Mouse (Mus musculus) intestine, postnatal 0 days (tissue): ENCODE data around the gene Rc3h1. TPM values are rescaled to one million over a fixed set of nuclear protein-coding genes. Genes with fewer than 3 reads are reported as not detected.
"Not testable (repeated sequence)": the region's sequence is repeated elsewhere in the genome, so short reads cannot be mapped to it uniquely, and the experiment has no call there.

Experiments
- ATAC-seq: fragments of 200-750 bp; cut with Nextera tagmentation; 2 replicates; pipeline ENCODE4 v1.8.0; 2017; ENCODE audit warnings: mild to moderate bottlenecking, moderate TSS enrichment, moderate library complexity
- H3K27ac ChIP-seq: fragments of 300-500 bp; sonication (generic); 2 replicates; pipeline ENCODE4 v1.5.1; 2014; ENCODE audit warnings: mild to moderate bottlenecking, low read depth, low read length, moderate library complexity
- H3K27me3 ChIP-seq: fragments of 300-500 bp; sonication (generic); replicated peaks from 2 replicates; pipeline ENCODE4 v1.6.1; 2014; ENCODE audit warnings: low read length, mixed read lengths; ENCODE audit not compliant: control insufficient read depth, insufficient read depth
- H3K36me3 ChIP-seq: fragments of 300-500 bp; sonication (generic); 2 replicates; pipeline ENCODE4 v1.6.1; 2014; ENCODE audit warnings: mild to moderate bottlenecking, moderate library complexity; ENCODE audit not compliant: control insufficient read depth, insufficient read depth
- H3K4me1 ChIP-seq: fragments of 300-500 bp; sonication (generic); replicated peaks from 2 replicates; pipeline ENCODE4 v1.6.1; 2014; ENCODE audit warnings: antibody characterized with exemption, low read length, mixed read lengths; ENCODE audit not compliant: control insufficient read depth, insufficient read depth
- H3K4me2 ChIP-seq: fragments of 300-500 bp; sonication (generic); replicated peaks from 2 replicates; pipeline ENCODE4 v1.6.1; 2014; ENCODE audit warnings: low read depth, mild to moderate bottlenecking, moderate library complexity
- H3K4me3 ChIP-seq: fragments of 300-500 bp; sonication (generic); 2 replicates; pipeline ENCODE4 v1.5.1; 2014; ENCODE audit warnings: low read depth, low read length
- H3K9ac ChIP-seq: fragments of 300-500 bp; sonication (generic); 2 replicates; pipeline ENCODE4 v1.6.1; 2014; ENCODE audit warnings: mild to moderate bottlenecking, low read depth, low read length
- H3K9me3 ChIP-seq: fragments of 300-500 bp; sonication (generic); 2 replicates; pipeline ENCODE4 v1.6.1; 2016; ENCODE audit warnings: mixed run types; ENCODE audit not compliant: control insufficient read depth
- CTCF ChIP-seq: sonication (generic); IDR thresholded peaks from 2 replicates; pipeline ENCODE4 v1.5.1; 2016; ENCODE audit warnings: low read depth, mild to moderate bottlenecking, control low read depth, antibody characterized with exemption, moderate library complexity
- WGBS: fragments of 180-500 bp; shearing (Covaris S2); extraction: QIAGEN DNeasy Blood & Tissue Kit; methylation state at CpG from one replicate; pipeline ENCODE4 v1.1.7; 2014; 5-methylcytosine and 5-hydroxymethylcytosine counted together
- polyA plus RNA-seq: library from polyadenylated mRNA; unstranded; fragments of >200 nt; fragmentation: Nextera tagmentation; extraction: Ambion mirVana; gene quantifications from 2 replicates; pipeline ENCODE4 v1.2.1, GENCODE M21; 2015

Gene Rc3h1
- polyA plus RNA-seq, result 3.8 and 4.0 TPM in 2 replicates

- peak within 1 kb of the TSS; percentile 95 for H3K9ac ChIP-seq
- H3K9me3 ChIP-seq, result no peaks in the 10 kb centered on the region
- under 1% methylated on average over 32 of the region's 45 CpGs for WGBS
- no peaks in the 10 kb centered on the region for H3K36me3 ChIP-seq
- peak; percentile 44 for TF ChIP-seq CTCF
- peak within 1 kb of the TSS; percentile 100 for H3K4me3 ChIP-seq
- H3K4me2 ChIP-seq, result peak within 1 kb of the TSS; percentile 70
- ATAC-seq, result peak; percentile 93
- no peaks in the 10 kb centered on the region for H3K27me3 ChIP-seq
- no peaks in the 10 kb centered on the region for H3K4me1 ChIP-seq
- peak within 1 kb of the TSS; percentile 94 for H3K27ac ChIP-seq
Observed at GRCm38 (mm10) chr1:160906057-160906557, at the start of gene Rc3h1. Gene Rc3h1 (plus strand): TSS chr1:160906418.

- TF ChIP-seq CTCF, result no peak
- Histone ChIP-seq H3K9ac (no peak overlapping the region), H3K4me2 (no peak overlapping the region; the same call in 1 of the 2 replicates), H3K4me3 (no peak overlapping the region), H3K27ac (no peak overlapping the region), H3K27me3 (no peaks in the 10 kb centered on the region), H3K36me3 (no peaks in the 10 kb centered on the region), H3K9me3 (no peaks in the 10 kb centered on the region), H3K4me1 (no peaks in the 10 kb centered on the region)
- ATAC-seq, result no peak
- 42% methylated on average over 3 of the region's 3 CpGs for WGBS
Observed at GRCm38 (mm10) chr1:160858132-160858531, 48.1 kb upstream of the Rc3h1 start.

- H3K27ac ChIP-seq, H3K4me2 ChIP-seq, H3K4me3 ChIP-seq, H3K27me3 ChIP-seq, H3K4me1 ChIP-seq, H3K9me3 ChIP-seq, ATAC-seq, H3K9ac ChIP-seq, H3K36me3 ChIP-seq: not testable (repeated sequence)
Observed at GRCm38 (mm10) chr1:160859874-160860273, 46.3 kb upstream of the Rc3h1 start.

- Histone ChIP-seq H3K4me3 (no peak overlapping the region), H3K27ac (no peak overlapping the region), H3K27me3 (no peaks in the 10 kb centered on the region), H3K4me2 (no peak overlapping the region), H3K4me1 (no peaks in the 10 kb centered on the region), H3K9ac (no peak overlapping the region), H3K9me3 (no peaks in the 10 kb centered on the region), H3K36me3 (no peaks in the 10 kb centered on the region)
- ATAC-seq, result no peak
- no peak for TF ChIP-seq CTCF
- WGBS, result 87% methylated on average over 2 of the region's 2 CpGs
Observed at GRCm38 (mm10) chr1:160861142-160861541, 45.1 kb upstream of the Rc3h1 start.

- H3K9me3 ChIP-seq, result no peaks in the 10 kb centered on the region
- TF ChIP-seq CTCF, result no peak
- H3K4me2 ChIP-seq, result no peak overlapping the region
- H3K9ac ChIP-seq, result no peak overlapping the region
- 90% methylated on average over 1 of the region's 1 CpGs for WGBS
- H3K4me1 ChIP-seq, result no peaks in the 10 kb centered on the region
- H3K4me3 ChIP-seq, result no peak overlapping the region
- no peak for ATAC-seq
- no peak overlapping the region for H3K27ac ChIP-seq
- H3K36me3 ChIP-seq, result no peaks in the 10 kb centered on the region
- H3K27me3 ChIP-seq, result no peaks in the 10 kb centered on the region
Observed at GRCm38 (mm10) chr1:160861632-160862031, 44.6 kb upstream of the Rc3h1 start.

GRCm38 (mm10) chr1:160863027-160863426, 43.2 kb upstream of the Rc3h1 start:
- H3K27ac ChIP-seq, result no peak overlapping the region
- ATAC-seq, result peak; percentile 67; the same call in 1 of the 2 replicates
- no peak overlapping the region for H3K4me3 ChIP-seq
- no peaks in the 10 kb centered on the region for H3K4me1 ChIP-seq
- H3K36me3 ChIP-seq, result no peaks in the 10 kb centered on the region
- no peaks in the 10 kb centered on the region for H3K27me3 ChIP-seq
- H3K4me2 ChIP-seq, result no peak overlapping the region
- 47% methylated on average over 4 of the region's 4 CpGs for WGBS
- H3K9ac ChIP-seq, result no peak overlapping the region
- no peaks in the 10 kb centered on the region for H3K9me3 ChIP-seq
- TF ChIP-seq CTCF, result peak; percentile 79

- H3K4me1 ChIP-seq, result no peaks in the 10 kb centered on the region
- H3K27ac ChIP-seq, result no peak overlapping the region
- no peak for ATAC-seq
- no peak overlapping the region for H3K4me2 ChIP-seq
- no peaks in the 10 kb centered on the region for H3K27me3 ChIP-seq
- H3K9ac ChIP-seq, result no peak overlapping the region
- 90% methylated on average over 1 of the region's 1 CpGs for WGBS
- no peaks in the 10 kb centered on the region for H3K9me3 ChIP-seq
- H3K4me3 ChIP-seq, result no peak overlapping the region
- no peaks in the 10 kb centered on the region for H3K36me3 ChIP-seq
- no peak for TF ChIP-seq CTCF
Observed at GRCm38 (mm10) chr1:160874757-160875156, 31.5 kb upstream of the Rc3h1 start.
